Mouse (Mus musculus) erythroid progenitor cell, adult 5-6 weeks (primary cell): ENCODE measurements around the gene Tuba1b. TPM values are rescaled to one million over a fixed set of nuclear protein-coding genes. Genes with fewer than 3 reads are reported as not detected.
A peak's percentile ranks its signal among the peaks of the same experiment; 100 is the strongest.

ENCODE experiments used
- ATAC-seq: replicated peaks from 2 replicates; pipeline ENCODE4 v1.8.0; 2016; ENCODE audit warnings: moderate number of reproducible peaks, mild to moderate bottlenecking, moderate TSS enrichment, inconsistent platforms; ENCODE audit not compliant: poor library complexity, low FRiP score, severe bottlenecking
- total RNA-seq, 2 experiments: library from RNA; stranded (forward) in 1 of 2; stranded (reverse) in 1 of 2; fragments of 150-400 nt in 1 of 2; fragments of 186-747, 209-891 nt in 1 of 2; gene quantifications; 2 replicates each; pipeline versions ENCODE4 v1.2.3 to v1.2.4; 2015 to 2017; ENCODE audit warnings: low replicate concordance in 2 of 2

Gene Tuba1b
- total RNA-seq, 2 experiments from 2014 or later = 670 to 2,754 TPM

DNA sequence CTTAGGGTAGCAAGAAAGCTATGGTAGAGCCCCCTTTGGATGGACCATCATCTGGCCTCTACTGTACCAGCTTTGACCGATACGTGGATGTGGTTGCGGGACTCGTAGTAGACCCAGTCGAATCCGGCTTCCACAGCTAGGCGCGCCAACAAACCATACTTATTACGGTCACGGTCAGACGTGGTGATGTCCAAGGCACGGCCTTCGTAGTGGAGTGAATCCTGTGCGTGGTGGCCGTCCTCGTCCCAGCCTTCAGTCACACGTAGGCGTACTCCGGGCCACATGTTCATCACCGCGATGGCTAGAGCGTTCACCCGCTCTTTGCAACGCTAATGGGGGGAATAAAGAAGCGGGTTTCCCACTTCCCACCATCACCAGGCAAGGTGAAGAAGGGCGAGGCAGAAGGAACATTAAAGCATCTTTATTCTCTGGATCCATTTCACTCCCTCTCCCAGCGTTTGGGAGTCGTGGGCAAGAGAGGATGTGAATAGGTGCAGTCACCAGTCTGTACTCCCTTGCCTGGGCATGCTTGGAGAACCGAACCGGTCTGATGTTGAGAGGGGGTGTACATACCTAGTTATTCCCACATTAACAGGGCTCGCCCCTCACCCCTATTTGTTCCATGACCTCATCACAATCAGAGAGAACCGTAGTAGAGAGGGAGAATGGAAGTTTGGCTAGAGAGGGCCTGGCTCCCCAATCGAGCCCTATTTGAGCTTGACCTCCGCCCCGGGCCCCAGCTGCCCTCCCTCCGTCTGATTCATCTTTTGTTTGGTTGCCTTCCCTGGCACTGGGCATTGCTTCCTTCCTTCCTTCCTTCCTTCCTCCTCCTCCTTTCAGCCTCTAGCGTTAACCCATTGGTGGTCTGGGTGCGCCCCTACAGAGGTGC, 39.4 kb downstream of the Tuba1b start:
- no peak for ATAC-seq

GRCm38 (mm10) chr15:98893940-98894745, 40.2 kb downstream of the Tuba1b start, which contains the start of gene Rhebl1:
TSS of gene Rhebl1 (minus strand) at chr15:98894540.
- no peak for ATAC-seq

GRCm38 (mm10) chr15:98893036-98893435, 41.3 kb downstream of the Tuba1b start:
- ATAC-seq = no peak

DNA sequence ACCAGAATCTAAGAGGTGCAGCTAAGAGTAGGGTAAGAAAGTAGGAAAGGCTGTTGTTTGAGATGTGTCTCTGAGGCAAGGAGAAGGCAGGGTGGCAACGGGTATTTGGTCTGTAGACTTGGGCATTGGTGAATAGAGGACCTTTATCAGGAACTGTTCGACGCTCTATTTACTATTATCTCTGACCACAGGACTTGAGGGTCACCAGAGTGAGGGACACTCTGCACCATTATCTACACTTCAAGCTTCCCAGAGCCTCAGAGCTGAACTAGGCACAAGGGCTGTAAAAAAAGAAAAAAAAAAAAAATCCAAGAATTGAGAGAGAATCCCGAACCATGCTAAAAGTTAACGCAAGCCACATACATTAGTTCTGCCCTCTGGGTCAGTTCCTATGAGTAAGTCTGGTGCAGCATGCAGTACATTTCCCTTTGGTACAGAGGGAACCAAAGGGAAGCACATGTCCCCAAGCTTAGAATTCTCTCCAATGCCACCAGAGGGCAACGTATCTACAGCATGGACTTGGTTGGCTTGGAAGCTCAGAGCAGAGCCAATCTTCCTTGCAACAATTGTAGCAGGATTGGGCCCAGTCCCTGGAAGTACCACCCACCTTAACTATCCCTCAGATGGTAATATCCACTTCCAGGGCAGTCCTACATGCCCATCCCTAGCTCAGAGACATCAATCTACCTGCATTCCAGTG, 42.3 kb downstream of the Tuba1b start:
- peak; percentile 58 for ATAC-seq

DNA sequence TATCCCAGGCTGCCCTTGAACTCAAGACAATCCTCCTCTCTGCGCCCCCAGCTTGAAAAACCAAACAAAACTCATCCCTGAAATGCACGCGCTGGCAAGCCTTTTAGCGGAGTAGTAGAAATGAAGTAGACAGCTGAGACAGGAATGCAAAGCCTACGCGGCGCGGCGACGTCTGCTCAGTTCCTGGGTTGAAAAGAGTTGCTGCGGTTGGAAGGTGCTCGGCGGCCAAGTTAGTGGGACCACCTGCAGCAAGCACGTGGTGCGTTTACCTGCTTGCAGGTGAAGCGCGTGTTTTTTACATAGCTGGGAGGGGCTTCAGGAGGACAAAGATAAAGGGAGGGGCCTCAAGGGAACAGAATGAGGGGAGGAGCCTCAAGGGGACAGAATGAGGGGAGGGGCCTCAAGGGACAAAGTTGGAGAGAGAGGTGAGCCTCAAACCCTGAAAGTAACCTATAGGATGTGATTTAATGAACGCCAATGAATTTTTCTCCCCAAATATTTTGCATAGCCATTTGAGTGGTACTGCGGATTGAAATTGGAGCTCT, 43.1 kb downstream of the Tuba1b start:
- ATAC-seq = no peak

- ATAC-seq = no peak
Measured at GRCm38 (mm10) chr15:98887526-98887925, 46.8 kb downstream of the Tuba1b start.

- ATAC-seq = no peak
Measured at GRCm38 (mm10) chr15:98886667-98887387, 47.5 kb downstream of the Tuba1b start.

DNA sequence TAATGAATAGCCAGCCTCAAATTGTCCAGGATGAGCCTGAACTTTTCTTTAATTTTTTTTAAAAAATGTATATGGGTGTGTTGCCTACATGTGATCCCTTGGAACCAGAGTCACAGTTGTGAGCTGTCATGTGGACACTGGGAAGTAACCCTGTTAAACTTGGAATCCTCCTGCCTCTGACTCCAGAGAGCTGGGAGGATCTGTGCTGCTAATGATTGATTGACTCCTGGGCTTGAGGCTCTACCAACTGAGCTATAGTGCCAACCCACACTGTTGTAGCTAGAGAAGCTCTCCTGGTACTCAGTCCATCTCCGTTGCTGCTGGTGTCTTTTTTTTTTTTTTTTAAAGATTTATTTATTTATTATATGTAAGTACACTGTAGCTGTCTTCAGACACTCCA, 50.3 kb downstream of the Tuba1b start:
- no peak for ATAC-seq

- no peak for ATAC-seq
Measured at GRCm38 (mm10) chr15:98883661-98884060, 50.7 kb downstream of the Tuba1b start.

GRCm38 (mm10) chr15:98881656-98882008, 52.7 kb downstream of the Tuba1b start:
- 0 out of 2 replicates have a peak, but pooled peaks have one; percentile 2 for ATAC-seq

Other genes with a start within 250 kb of the Tuba1b start
- gene Ccdc65, start 226.4 kb downstream of the Tuba1b start, total RNA-seq (2015; ENCODE audit: low replicate concordance) = not detected in 2 replicates
- not detected in 2 replicates for gene Ccdc65, start 226.4 kb downstream of the Tuba1b start, total RNA-seq (2017; ENCODE audit: low replicate concordance)
- 2.5 TPM in 1 of 2 replicates, not detected in the other for gene Fkbp11, start 206.4 kb downstream of the Tuba1b start, total RNA-seq (2015; ENCODE audit: low replicate concordance)
- gene Fkbp11, start 206.4 kb downstream of the Tuba1b start, total RNA-seq (2017; ENCODE audit: low replicate concordance) = 1.4 TPM in 1 of 2 replicates, not detected in the other
- 5.4 and 7.6 TPM in 2 replicates for gene Arf3, start 171.4 kb downstream of the Tuba1b start, total RNA-seq (2015; ENCODE audit: low replicate concordance)
- gene Arf3, start 171.4 kb downstream of the Tuba1b start, total RNA-seq (2017; ENCODE audit: low replicate concordance) = 4.6 and 4.8 TPM in 2 replicates
- gene Wnt10b, start 156.4 kb downstream of the Tuba1b start, total RNA-seq (2015; ENCODE audit: low replicate concordance) = 0.36 TPM in 1 of 2 replicates, not detected in the other
- gene Wnt10b, start 156.4 kb downstream of the Tuba1b start, total RNA-seq (2017; ENCODE audit: low replicate concordance) = not detected in 2 replicates
- gene Wnt1, start 144.7 kb downstream of the Tuba1b start, total RNA-seq (2015; ENCODE audit: low replicate concordance) = not detected in 2 replicates
- not detected in 2 replicates for gene Wnt1, start 144.7 kb downstream of the Tuba1b start, total RNA-seq (2017; ENCODE audit: low replicate concordance)
- gene Ddn, start 125.1 kb downstream of the Tuba1b start, total RNA-seq (2015; ENCODE audit: low replicate concordance) = not detected in 2 replicates
- not detected in 2 replicates for gene Ddn, start 125.1 kb downstream of the Tuba1b start, total RNA-seq (2017; ENCODE audit: low replicate concordance)
- 58.0 and 61.2 TPM in 2 replicates for gene Prkag1, start 103.0 kb downstream of the Tuba1b start, total RNA-seq (2015; ENCODE audit: low replicate concordance)
- 73.0 and 87.4 TPM in 2 replicates for gene Prkag1, start 103.0 kb downstream of the Tuba1b start, total RNA-seq (2017; ENCODE audit: low replicate concordance)
- gene Kmt2d, start 63.4 kb downstream of the Tuba1b start, total RNA-seq (2015; ENCODE audit: low replicate concordance) = 29.2 and 52.4 TPM in 2 replicates
- gene Kmt2d, start 63.4 kb downstream of the Tuba1b start, total RNA-seq (2017; ENCODE audit: low replicate concordance) = 69.3 and 96.1 TPM in 2 replicates
- gene Rhebl1, start 40.0 kb downstream of the Tuba1b start, total RNA-seq (2015; ENCODE audit: low replicate concordance) = 2.2 and 5.9 TPM in 2 replicates
- gene Rhebl1, start 40.0 kb downstream of the Tuba1b start, total RNA-seq (2017; ENCODE audit: low replicate concordance) = not detected in 2 replicates
- gene Dhh, start 36.0 kb downstream of the Tuba1b start, total RNA-seq (2015; ENCODE audit: low replicate concordance) = not detected in 2 replicates
- not detected in 2 replicates for gene Dhh, start 36.0 kb downstream of the Tuba1b start, total RNA-seq (2017; ENCODE audit: low replicate concordance)
- gene Lmbr1l, start 16.3 kb downstream of the Tuba1b start, total RNA-seq (2015; ENCODE audit: low replicate concordance) = 7.9 and 15.1 TPM in 2 replicates
- 9.0 and 12.1 TPM in 2 replicates for gene Lmbr1l, start 16.3 kb downstream of the Tuba1b start, total RNA-seq (2017; ENCODE audit: low replicate concordance)
- gene Gm49450, start 19.0 kb upstream of the Tuba1b start, total RNA-seq (2015; ENCODE audit: low replicate concordance) = not detected in 2 replicates
- gene Gm49450, start 19.0 kb upstream of the Tuba1b start, total RNA-seq (2017; ENCODE audit: low replicate concordance) = not detected in 2 replicates
- gene Tuba1a, start 19.1 kb upstream of the Tuba1b start, total RNA-seq (2015; ENCODE audit: low replicate concordance) = 6.5 and 38.1 TPM in 2 replicates
- gene Tuba1a, start 19.1 kb upstream of the Tuba1b start, total RNA-seq (2017; ENCODE audit: low replicate concordance) = 5.9 and 9.6 TPM in 2 replicates
- 637 and 660 TPM in 2 replicates for gene Tuba1c, start 95.3 kb upstream of the Tuba1b start, total RNA-seq (2015; ENCODE audit: low replicate concordance)
- gene Tuba1c, start 95.3 kb upstream of the Tuba1b start, total RNA-seq (2017; ENCODE audit: low replicate concordance) = 271 and 335 TPM in 2 replicates
- not detected in 2 replicates for gene Prph, start 120.6 kb upstream of the Tuba1b start, total RNA-seq (2015; ENCODE audit: low replicate concordance)
- gene Prph, start 120.6 kb upstream of the Tuba1b start, total RNA-seq (2017; ENCODE audit: low replicate concordance) = not detected in 2 replicates
- gene Troap, start 140.0 kb upstream of the Tuba1b start, total RNA-seq (2015; ENCODE audit: low replicate concordance) = 152 and 157 TPM in 2 replicates
- gene Troap, start 140.0 kb upstream of the Tuba1b start, total RNA-seq (2017; ENCODE audit: low replicate concordance) = 126 and 180 TPM in 2 replicates
- gene C1ql4, start 153.3 kb upstream of the Tuba1b start, total RNA-seq (2015; ENCODE audit: low replicate concordance) = not detected in 2 replicates
- gene C1ql4, start 153.3 kb upstream of the Tuba1b start, total RNA-seq (2017; ENCODE audit: low replicate concordance) = not detected in 2 replicates
- gene Dnajc22, start 158.6 kb upstream of the Tuba1b start, total RNA-seq (2015; ENCODE audit: low replicate concordance) = not detected in 2 replicates
- not detected in 2 replicates for gene Dnajc22, start 158.6 kb upstream of the Tuba1b start, total RNA-seq (2017; ENCODE audit: low replicate concordance)
- gene Spats2, start 191.4 kb upstream of the Tuba1b start, total RNA-seq (2015; ENCODE audit: low replicate concordance) = not detected in 2 replicates
- 0.51 TPM in 1 of 2 replicates, not detected in the other for gene Spats2, start 191.4 kb upstream of the Tuba1b start, total RNA-seq (2017; ENCODE audit: low replicate concordance)